Mouse (Mus musculus): ENCODE data around the gene Pla1a.

- TF ChIP-seq GATA1 (IDR thresholded peaks at IDR 0.05; ENCODE audit: borderline replicate concordance, low read length) (no peak), FLI1 (IDR thresholded peaks at IDR 0.05; ENCODE audit: low read length) (no peak)
Observed at GRCm38 (mm10) chr16:38375182-38375581, 57.8 kb downstream of the Pla1a start.
